Mouse (Mus musculus): ENCODE measurements around the gene Ust. TPM values are rescaled to one million over a fixed set of nuclear protein-coding genes. Genes with fewer than 3 reads are reported as not detected.

Gene Ust
- polyA plus RNA-seq, 1 experiment from 2014 or later = 3.2 TPM

- peak overlapping the region; percentile 91 for H3K27ac ChIP-seq
- peaks cover 13% of the 10 kb centered on the region for H3K4me1 ChIP-seq (replicated peaks)
- DNase-seq (ENCODE audit: low spot score) = no peak
- 0 out of 2 replicates have a peak, but pooled peaks cover 4% of the 10 kb centered on the region for H3K36me3 ChIP-seq
- under 1% methylated on average over 18 of the region's 18 CpGs for WGBS
- H3K27me3 ChIP-seq (ENCODE audit: insufficient read depth, poor library complexity, severe bottlenecking) = peaks cover 31% of the 10 kb centered on the region
- H3K4me3 ChIP-seq = peak overlapping the region; percentile 85
- H3K9me3 ChIP-seq = no peaks in the 10 kb centered on the region
Observed at GRCm38 (mm10) chr10:8519014-8519491, 428 bp upstream of the Ust start.

GRCm38 (mm10) chr10:8517591-8518140, 959 bp downstream of the Ust start:
- under 1% methylated on average over 26 of the region's 26 CpGs for WGBS
- no peak for DNase-seq (ENCODE audit: low spot score)
- Histone ChIP-seq H3K27ac (peak overlapping the region; percentile 91), H3K4me1 (replicated peaks) (peaks cover 13% of the 10 kb centered on the region), H3K4me3 (peak overlapping the region; percentile 85), H3K27me3 (ENCODE audit: insufficient read depth, poor library complexity, severe bottlenecking) (peaks cover 31% of the 10 kb centered on the region), H3K9me3 (no peaks in the 10 kb centered on the region), H3K36me3 (0 out of 2 replicates have a peak, but pooled peaks cover 4% of the 10 kb centered on the region)

GRCm38 (mm10) chr10:8516916-8517524, 1.6 kb downstream of the Ust start:
- H3K4me3 ChIP-seq = peak overlapping the region; percentile 85
- peaks cover 13% of the 10 kb centered on the region for H3K4me1 ChIP-seq (replicated peaks)
- no peaks in the 10 kb centered on the region for H3K9me3 ChIP-seq
- DNase-seq (ENCODE audit: low spot score) = peak; percentile 15
- peaks cover 31% of the 10 kb centered on the region for H3K27me3 ChIP-seq (ENCODE audit: insufficient read depth, poor library complexity, severe bottlenecking)
- H3K27ac ChIP-seq = no peak overlapping the region
- WGBS = 22% methylated on average over 9 of the region's 9 CpGs
- 0 out of 2 replicates have a peak, but pooled peaks cover 4% of the 10 kb centered on the region for H3K36me3 ChIP-seq

GRCm38 (mm10) chr10:8513690-8514089, 4.9 kb downstream of the Ust start:
- Histone ChIP-seq H3K27ac (no peak overlapping the region), H3K9me3 (no peaks in the 10 kb centered on the region), H3K4me1 (replicated peaks) (peaks cover 13% of the 10 kb centered on the region), H3K4me3 (no peak overlapping the region), H3K27me3 (ENCODE audit: insufficient read depth, poor library complexity, severe bottlenecking) (peaks cover 21% of the 10 kb centered on the region), H3K36me3 (0 out of 2 replicates have a peak, but pooled peaks cover 4% of the 10 kb centered on the region)
- 81% methylated on average over 3 of the region's 3 CpGs for WGBS
- DNase-seq (ENCODE audit: low spot score) = no peak

DNA sequence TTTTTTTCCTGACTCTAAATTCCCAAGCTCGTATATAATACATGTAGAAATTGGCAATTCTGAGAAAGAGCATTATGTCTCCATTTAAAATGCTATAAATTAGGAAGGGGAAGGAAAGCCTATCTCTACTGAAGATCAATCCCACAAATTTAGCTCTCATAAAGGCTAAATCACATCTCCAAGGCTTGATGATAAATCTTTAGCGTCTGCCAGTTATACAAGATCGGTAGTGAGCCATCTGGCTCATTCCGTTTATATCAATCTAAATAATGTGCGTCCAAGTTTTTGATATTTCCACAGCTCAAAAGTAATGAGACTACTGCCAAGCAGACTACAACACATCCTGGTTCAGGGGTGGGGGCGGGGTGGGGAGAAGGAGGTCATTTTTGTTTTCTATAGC, 6.4 kb downstream of the Ust start:
- H3K27me3 ChIP-seq (ENCODE audit: insufficient read depth, poor library complexity, severe bottlenecking) = peaks cover 14% of the 10 kb centered on the region
- 90% methylated on average over 6 of the region's 6 CpGs for WGBS
- H3K4me1 ChIP-seq (replicated peaks) = peaks cover 2% of the 10 kb centered on the region; the same call in 1 of the 2 replicates

GRCm38 (mm10) chr10:8511760-8512159, 6.9 kb downstream of the Ust start:
- Histone ChIP-seq H3K27me3 (ENCODE audit: insufficient read depth, poor library complexity, severe bottlenecking) (peaks cover 9% of the 10 kb centered on the region), H3K4me3 (no peak overlapping the region), H3K27ac (no peak overlapping the region), H3K36me3 (0 out of 2 replicates have a peak, but pooled peaks cover 4% of the 10 kb centered on the region), H3K9me3 (no peaks in the 10 kb centered on the region), H3K4me1 (replicated peaks) (no peaks in the 10 kb centered on the region)
- no peak for DNase-seq (ENCODE audit: low spot score)
- 80% methylated on average over 8 of the region's 8 CpGs for WGBS

More for the DNA sequence above, 6.4 kb downstream of the Ust start:
- H3K36me3 ChIP-seq = 0 out of 2 replicates have a peak, but pooled peaks cover 4% of the 10 kb centered on the region
- H3K27ac ChIP-seq = no peak overlapping the region
- H3K9me3 ChIP-seq = no peaks in the 10 kb centered on the region
- no peak overlapping the region for H3K4me3 ChIP-seq
- DNase-seq (ENCODE audit: low spot score) = no peak

- 68% methylated on average over 3 of the region's 3 CpGs for WGBS
- H3K4me1 ChIP-seq (replicated peaks) = 0 out of 2 replicates have a peak, but pooled peaks cover 6% of the 10 kb centered on the region
- no peak for DNase-seq (ENCODE audit: low spot score)
- H3K27me3 ChIP-seq (ENCODE audit: insufficient read depth, poor library complexity, severe bottlenecking) = no peaks in the 10 kb centered on the region
- H3K9me3 ChIP-seq = no peaks in the 10 kb centered on the region
- no peak overlapping the region for H3K4me3 ChIP-seq
- H3K27ac ChIP-seq = no peak overlapping the region
- H3K36me3 ChIP-seq = no peaks in the 10 kb centered on the region
Observed at GRCm38 (mm10) chr10:8506247-8506573, 12.4 kb downstream of the Ust start.

GRCm38 (mm10) chr10:8505346-8506246, 13.0 kb downstream of the Ust start:
- Histone ChIP-seq H3K4me1 (replicated peaks) (0 out of 2 replicates have a peak, but pooled peaks cover 6% of the 10 kb centered on the region), H3K27ac (no peak overlapping the region), H3K4me3 (no peak overlapping the region), H3K9me3 (no peaks in the 10 kb centered on the region), H3K27me3 (ENCODE audit: insufficient read depth, poor library complexity, severe bottlenecking) (no peaks in the 10 kb centered on the region), H3K36me3 (no peaks in the 10 kb centered on the region)
- no peak for DNase-seq (ENCODE audit: low spot score)
- WGBS = 71% methylated on average over 13 of the region's 13 CpGs

DNA sequence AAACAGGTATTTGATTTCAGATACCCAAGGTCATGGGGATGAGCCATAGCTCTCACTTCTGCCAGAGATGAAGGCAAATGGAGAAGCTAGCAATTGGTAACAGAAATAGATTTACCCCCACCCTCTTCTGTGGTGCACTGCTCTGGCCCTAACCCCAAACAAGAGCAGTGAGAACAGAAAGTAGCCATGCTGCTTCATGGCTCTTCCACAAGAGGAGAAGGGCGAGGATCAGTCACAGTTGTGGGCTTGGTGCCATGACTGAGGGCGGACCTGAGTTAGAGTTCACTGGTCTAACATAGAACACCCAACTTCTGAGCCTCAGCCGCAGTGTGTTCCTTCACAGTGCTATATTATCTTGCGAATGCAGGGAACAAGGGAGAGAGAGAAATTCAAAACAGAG, 13.8 kb downstream of the Ust start:
- no peak for DNase-seq (ENCODE audit: low spot score)
- H3K9me3 ChIP-seq = no peaks in the 10 kb centered on the region
- H3K4me3 ChIP-seq = no peak overlapping the region
- WGBS = 84% methylated on average over 4 of the region's 4 CpGs
- no peak overlapping the region for H3K27ac ChIP-seq
- no peaks in the 10 kb centered on the region for H3K27me3 ChIP-seq (ENCODE audit: insufficient read depth, poor library complexity, severe bottlenecking)
- no peaks in the 10 kb centered on the region for H3K36me3 ChIP-seq
- 0 out of 2 replicates have a peak, but pooled peaks cover 6% of the 10 kb centered on the region for H3K4me1 ChIP-seq (replicated peaks)

GRCm38 (mm10) chr10:8498951-8499891, 19.4 kb downstream of the Ust start:
- no peak overlapping the region for H3K4me3 ChIP-seq
- no peaks in the 10 kb centered on the region for H3K9me3 ChIP-seq
- no peak for DNase-seq (ENCODE audit: low spot score)
- no peaks in the 10 kb centered on the region for H3K36me3 ChIP-seq
- H3K4me1 ChIP-seq (replicated peaks) = 0 out of 2 replicates have a peak, but pooled peaks cover 5% of the 10 kb centered on the region
- H3K27ac ChIP-seq = no peak overlapping the region
- no peaks in the 10 kb centered on the region for H3K27me3 ChIP-seq (ENCODE audit: insufficient read depth, poor library complexity, severe bottlenecking)
- WGBS = 84% methylated on average over 13 of the region's 13 CpGs

DNA sequence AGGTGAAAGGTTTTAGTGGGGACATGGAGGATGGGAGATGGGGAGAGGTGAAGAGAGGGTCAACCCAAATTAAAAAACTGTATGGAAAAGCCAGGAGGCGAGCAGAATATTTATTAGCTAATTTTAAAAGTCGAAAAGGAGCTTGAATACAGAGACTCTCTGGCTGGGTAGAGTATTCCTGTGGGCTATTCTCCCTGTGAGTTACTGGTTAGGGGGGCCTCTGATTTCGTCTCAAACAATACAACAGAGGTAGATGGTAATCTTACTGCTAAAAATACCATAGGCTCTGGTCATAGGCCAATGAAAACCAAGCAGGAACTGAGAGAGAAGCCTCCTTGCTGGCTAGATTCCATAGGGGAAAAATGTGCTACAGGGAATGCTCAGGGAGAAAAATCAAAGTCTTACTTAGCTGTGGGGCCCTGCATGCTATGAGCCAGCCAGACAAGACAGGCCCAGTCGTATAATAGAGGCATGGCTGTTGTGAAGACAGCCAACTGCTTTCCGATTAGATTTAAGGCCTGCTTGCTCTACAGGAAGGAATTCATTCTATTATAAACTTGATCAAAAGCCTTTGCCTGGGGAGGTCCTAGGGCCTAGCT, 23.0 kb downstream of the Ust start:
- 69% methylated on average over 5 of the region's 5 CpGs for WGBS
- H3K9me3 ChIP-seq = peaks cover 3% of the 10 kb centered on the region; the same call in 1 of the 2 replicates
- H3K4me1 ChIP-seq (replicated peaks) = 0 out of 2 replicates have a peak, but pooled peaks cover 5% of the 10 kb centered on the region
- no peak overlapping the region for H3K4me3 ChIP-seq
- H3K27ac ChIP-seq = no peak overlapping the region
- no peak for DNase-seq (ENCODE audit: low spot score)
- H3K36me3 ChIP-seq = no peaks in the 10 kb centered on the region
- no peaks in the 10 kb centered on the region for H3K27me3 ChIP-seq (ENCODE audit: insufficient read depth, poor library complexity, severe bottlenecking)

All from hindbrain, embryonic 10.5 days (tissue).